Mouse (Mus musculus): ENCODE results near the gene Neu2. TPM values are rescaled to one million over a fixed set of nuclear protein-coding genes. Genes with fewer than 3 reads are reported as not detected.

Neu2 gene
- 0.43 TPM in 1 of 2 replicates, not detected in the other for polyA plus RNA-seq (2012; ENCODE audit: low replicate concordance)

GRCm38 (mm10) chr1:87509561-87510165 lies at the start of gene Neu2:
Gene Neu2, plus strand, starts transcription at chr1:87509889.

DNA sequence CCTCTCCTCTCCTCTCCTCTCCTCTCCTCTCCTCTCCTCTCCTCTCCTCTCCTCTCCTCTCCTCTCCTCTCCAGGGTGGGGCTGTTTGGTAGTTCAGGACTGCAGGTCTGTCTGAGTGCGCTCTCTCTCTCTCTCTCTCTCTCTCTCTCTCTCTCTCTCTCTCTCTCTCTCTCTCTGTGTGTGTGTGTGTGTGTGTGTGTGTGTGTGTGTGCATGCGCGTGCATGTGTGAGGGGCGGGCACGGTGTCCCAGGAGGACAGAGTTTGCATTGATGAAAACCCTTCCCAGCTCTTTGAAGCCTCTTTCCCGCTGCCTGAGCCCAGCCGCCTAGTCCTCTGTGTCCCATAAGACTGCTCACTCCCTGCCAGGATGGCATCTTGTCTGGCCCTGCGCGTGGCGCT lies 39.7 kb upstream of the Neu2 start, which contains the start of gene Snorc:
Gene Snorc (plus strand): TSS at position 301 of the 400 bp plus-strand sequence.

GRCm38 (mm10) chr1:87573800-87574215 lies 64.1 kb downstream of the Neu2 start, which contains the start of gene Ngef:
Gene Ngef, minus strand, starts transcription at chr1:87573870.

GRCm38 (mm10) chr1:87620211-87620668 lies 110.6 kb downstream of the Neu2 start, which contains the start of gene Inpp5d:
Gene Inpp5d, plus strand, starts transcription at chr1:87620312.

Other genes starting within 250 kb of the Neu2 start
- gene Efhd1, start 245.5 kb upstream of the Neu2 start, polyA plus RNA-seq (2012; ENCODE audit: low replicate concordance): 1.0 and 3.5 TPM in 2 replicates
- 15.9 and 22.5 TPM in 2 replicates for gene Gigyf2, start 182.9 kb upstream of the Neu2 start, polyA plus RNA-seq (2012; ENCODE audit: low replicate concordance)
- gene Kcnj13, start 115.2 kb upstream of the Neu2 start, polyA plus RNA-seq (2012; ENCODE audit: low replicate concordance): not detected in 2 replicates
- not detected in 2 replicates for gene Snorc, start 39.6 kb upstream of the Neu2 start, polyA plus RNA-seq (2012; ENCODE audit: low replicate concordance)
- gene Ngef, start 64.0 kb downstream of the Neu2 start, polyA plus RNA-seq (2012; ENCODE audit: low replicate concordance): not detected in 2 replicates
- gene Inpp5d, start 110.4 kb downstream of the Neu2 start, polyA plus RNA-seq (2012; ENCODE audit: low replicate concordance): 219 and 808 TPM in 2 replicates
- gene Atg16l1, start 246.0 kb downstream of the Neu2 start, polyA plus RNA-seq (2012; ENCODE audit: low replicate concordance): 7.3 and 9.9 TPM in 2 replicates